Comparison of ENCODE assay signal across 8 mouse cellular contexts in the genomic region with DNA sequence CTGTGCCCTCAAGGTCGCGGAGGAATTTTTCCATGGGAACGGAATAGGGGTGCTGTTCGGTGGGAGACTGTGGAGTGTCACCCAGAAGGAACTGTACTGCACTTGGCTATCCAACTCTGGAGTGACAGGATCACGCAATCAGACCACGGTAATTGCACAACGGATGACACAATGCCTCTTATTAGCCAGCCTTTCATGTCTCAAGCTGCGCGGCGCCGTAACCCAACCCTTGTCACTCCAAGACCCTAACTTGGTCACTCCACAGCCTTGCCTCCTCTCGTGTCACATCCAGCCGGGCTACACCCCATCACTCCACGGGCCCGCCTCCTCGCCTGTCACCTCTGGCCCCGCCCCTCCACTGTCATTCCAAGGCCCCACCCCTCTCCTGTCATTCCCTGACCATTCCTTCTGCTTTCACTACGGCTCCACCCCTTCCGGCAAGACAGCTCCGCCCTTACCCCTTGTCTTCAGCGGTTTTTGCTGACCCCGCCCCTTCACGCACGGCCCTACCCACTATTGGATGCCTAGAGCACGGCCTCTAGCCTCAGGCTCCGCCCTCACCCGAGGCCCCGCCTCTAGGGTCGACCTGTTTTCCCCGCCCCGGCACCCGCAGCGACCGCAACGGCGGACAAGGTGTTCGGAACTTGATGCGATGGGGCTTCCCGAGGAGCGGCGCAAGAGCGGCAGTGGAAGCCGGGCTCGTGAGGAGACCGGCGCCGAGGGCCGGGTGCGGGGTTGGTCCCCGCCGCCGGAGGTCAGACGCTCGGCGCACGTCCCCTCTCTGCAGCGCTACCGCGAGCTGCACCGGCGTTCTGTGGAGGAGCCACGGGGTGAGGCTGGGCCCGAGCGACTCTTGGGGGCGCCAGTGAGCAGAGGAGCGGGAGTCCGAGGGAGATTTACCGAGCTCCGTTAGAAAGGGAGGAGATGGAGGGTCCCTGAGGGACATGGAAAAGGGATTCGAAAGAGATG. TPM values are rescaled to one million over a fixed set of nuclear protein-coding genes. Genes with fewer than 3 reads are reported as not detected.
DNase-seq lines count a peak whose midpoint lies in the region; ATAC-seq and TF ChIP-seq lines count a peak whose summit lies in the region.

Gene Acss2, plus strand, starts transcription at position 494 of the 969 bp plus-strand sequence.
Gene Ggt7, minus strand, starts transcription at position 783 of the 969 bp plus-strand sequence.

- DNase-seq in A20 (ENCODE audit: low read depth, low spot score), result peak; percentile 99
- DNase-seq in heart, adult 9 months (ENCODE audit: low spot score in 2 of 2), result peak; percentile 98 to 99
- peak; percentile 96 to 98 for DNase-seq in monocyte, adult 2 months (ENCODE audit: low read depth in 1 of 2, low spot score in 2 of 2)
- DNase-seq in spleen, postnatal 36 days (ENCODE audit: low spot score in 2 of 2), result peak; percentile 96 to 98

- peak within 1 kb of the TSS; percentile 66 for H3K9ac ChIP-seq in kidney, embryonic 14.5 days (ENCODE audit: low read depth, low read length)
- H3K9ac ChIP-seq in limb, embryonic 15.5 days, result peak within 1 kb of the TSS; percentile 45

- ATAC-seq in kidney, embryonic 14.5 days (ENCODE audit: low FRiP score, low TSS enrichment), result peak; percentile 99
- peak; percentile 99 for ATAC-seq in limb, embryonic 15.5 days (ENCODE audit: insufficient number of reproducible peaks, low FRiP score, low TSS enrichment, low read depth)

- WGBS in kidney, embryonic 14.5 days, result 4% methylated on average over 70 of the region's 70 CpGs
- 4% methylated on average over 70 of the region's 70 CpGs for WGBS in limb, embryonic 15.5 days

- H3K27me3 ChIP-seq in kidney, embryonic 14.5 days (ENCODE audit: control insufficient read depth, insufficient read depth, low read length), result peaks cover 9% of the 10 kb centered on the region
- peaks cover 16% of the 10 kb centered on the region for H3K27me3 ChIP-seq in limb, embryonic 15.5 days

- H3K36me3 ChIP-seq in kidney, embryonic 14.5 days (ENCODE audit: control insufficient read depth, insufficient read depth, low read length), result no peaks in the 10 kb centered on the region
- H3K36me3 ChIP-seq in limb, embryonic 15.5 days, result no peaks in the 10 kb centered on the region

- H3K4me2 ChIP-seq in kidney, embryonic 14.5 days (replicated peaks; ENCODE audit: low read depth, low read length), result peak within 1 kb of the TSS; percentile 83
- peak within 1 kb of the TSS; percentile 72 for H3K4me2 ChIP-seq in limb, embryonic 15.5 days

- H3K4me3 ChIP-seq in bone marrow macrophage, adult 2 months (ENCODE audit: insufficient read depth, low read length), result peak within 1 kb of the TSS; percentile 84
- peak within 1 kb of the TSS; percentile 73 for H3K4me3 ChIP-seq in embryonic fibroblast, embryonic 13.5 days (ENCODE audit: insufficient read depth, low read length)
- peak within 1 kb of the TSS; percentile 76 for H3K4me3 ChIP-seq in kidney, embryonic 14.5 days (ENCODE audit: low read length)
- H3K4me3 ChIP-seq in limb, embryonic 15.5 days, result peak within 1 kb of the TSS; percentile 69

- peak; percentile 61 for TF ChIP-seq CTCF in bone marrow macrophage, adult 2 months (IDR thresholded peaks at IDR 0.05; ENCODE audit: low read depth, low read length)
- peak; percentile 42 for TF ChIP-seq CTCF in embryonic fibroblast, embryonic 13.5 days (IDR thresholded peaks at IDR 0.05; ENCODE audit: borderline replicate concordance, insufficient read depth, low read length)

- TF ChIP-seq POLR2A in bone marrow macrophage, adult 2 months (IDR thresholded peaks at IDR 0.05; ENCODE audit: borderline replicate concordance, low read depth, low read length), result no peak
- TF ChIP-seq POLR2A in embryonic fibroblast, embryonic 13.5 days (IDR thresholded peaks at IDR 0.05; ENCODE audit: low read depth, low read length), result peak; percentile 49; the same call in 1 of the 2 replicates

- peaks cover 13% of the 10 kb centered on the region for H3K4me1 ChIP-seq in bone marrow macrophage, adult 2 months (ENCODE audit: control insufficient read depth, insufficient read depth, low read length)
- no peaks in the 10 kb centered on the region for H3K4me1 ChIP-seq in embryonic fibroblast, embryonic 13.5 days (ENCODE audit: control insufficient read depth, insufficient read depth, low read length)
- H3K4me1 ChIP-seq in kidney, embryonic 14.5 days (ENCODE audit: control insufficient read depth, insufficient read depth, low read length), result peaks cover 8% of the 10 kb centered on the region; the same call in 1 of the 2 replicates
- H3K4me1 ChIP-seq in limb, embryonic 15.5 days, result peaks cover 26% of the 10 kb centered on the region

- H3K27ac ChIP-seq in bone marrow macrophage, adult 2 months (ENCODE audit: insufficient read depth, low read depth, low read length), result peak within 1 kb of the TSS; percentile 20
- H3K27ac ChIP-seq in embryonic fibroblast, embryonic 13.5 days (ENCODE audit: insufficient read depth, low read length), result no peak within 1 kb of the TSS
- no peak within 1 kb of the TSS for H3K27ac ChIP-seq in kidney, embryonic 14.5 days (ENCODE audit: low read depth, low read length)
- H3K27ac ChIP-seq in limb, embryonic 15.5 days, result peak within 1 kb of the TSS; percentile 71

- no peaks in the 10 kb centered on the region for H3K9me3 ChIP-seq in kidney, embryonic 14.5 days (ENCODE audit: control insufficient read depth, low read length)
- H3K9me3 ChIP-seq in limb, embryonic 15.5 days, result no peaks in the 10 kb centered on the region

RNA-seq across cellular contexts. Expression of gene Acss2, which starts in this region (rescaled TPM):
- polyA plus RNA-seq in bone marrow macrophage, adult 2 months (2012; ENCODE audit: insufficient read depth, insufficient read length, missing spikeins), result 8.9 and 9.7 TPM in 2 replicates
- 7.1 and 10.1 TPM in 2 replicates for polyA plus RNA-seq in embryonic fibroblast, embryonic 13.5 days (2011; ENCODE audit: insufficient read length, low read depth, missing spikeins)
- 5.5 and 10.0 TPM in 2 replicates for polyA plus RNA-seq in kidney, embryonic 14.5 days (2014; fragmentation: Nextera tagmentation; extraction: Ambion mirVana)
- 13.4 and 15.3 TPM in 2 replicates for polyA plus RNA-seq in limb, embryonic 15.5 days (2015; fragmentation: Nextera tagmentation; extraction: Ambion mirVana)

RNA-seq across cellular contexts. Expression of gene Ggt7, which starts in this region (rescaled TPM):
- polyA plus RNA-seq in bone marrow macrophage, adult 2 months (2012; ENCODE audit: insufficient read depth, insufficient read length, missing spikeins), result not detected in 2 replicates
- polyA plus RNA-seq in embryonic fibroblast, embryonic 13.5 days (2011; ENCODE audit: insufficient read length, low read depth, missing spikeins), result 10.8 and 11.0 TPM in 2 replicates
- polyA plus RNA-seq in kidney, embryonic 14.5 days (2014; fragmentation: Nextera tagmentation; extraction: Ambion mirVana), result 1.1 and 1.9 TPM in 2 replicates
- polyA plus RNA-seq in limb, embryonic 15.5 days (2015; fragmentation: Nextera tagmentation; extraction: Ambion mirVana), result 5.6 and 5.7 TPM in 2 replicates

Comparison
In these comparisons a context has a peak if more than half of its experiments do, and no peak if none do; other contexts are left out.
1. H3K27ac ChIP-seq: peak in bone marrow macrophage, adult 2 months (single experiment) and limb, embryonic 15.5 days (single experiment); none in embryonic fibroblast, embryonic 13.5 days (single experiment) and kidney, embryonic 14.5 days (single experiment).
2. Peak in every context shown above with its lines, with median percentiles within 50 percentile points of each other: DNase-seq and H3K4me3 ChIP-seq.